Mouse (Mus musculus) layer of hippocampus, adult 9-10 months (tissue): ENCODE data around the gene Ubxn11.

Experiments used
- DNase-seq: peaks from one replicate; pipeline ENCODE4 v3.0.0; 2022; ENCODE audit warnings: low spot score

The Ubxn11 gene

DNA sequence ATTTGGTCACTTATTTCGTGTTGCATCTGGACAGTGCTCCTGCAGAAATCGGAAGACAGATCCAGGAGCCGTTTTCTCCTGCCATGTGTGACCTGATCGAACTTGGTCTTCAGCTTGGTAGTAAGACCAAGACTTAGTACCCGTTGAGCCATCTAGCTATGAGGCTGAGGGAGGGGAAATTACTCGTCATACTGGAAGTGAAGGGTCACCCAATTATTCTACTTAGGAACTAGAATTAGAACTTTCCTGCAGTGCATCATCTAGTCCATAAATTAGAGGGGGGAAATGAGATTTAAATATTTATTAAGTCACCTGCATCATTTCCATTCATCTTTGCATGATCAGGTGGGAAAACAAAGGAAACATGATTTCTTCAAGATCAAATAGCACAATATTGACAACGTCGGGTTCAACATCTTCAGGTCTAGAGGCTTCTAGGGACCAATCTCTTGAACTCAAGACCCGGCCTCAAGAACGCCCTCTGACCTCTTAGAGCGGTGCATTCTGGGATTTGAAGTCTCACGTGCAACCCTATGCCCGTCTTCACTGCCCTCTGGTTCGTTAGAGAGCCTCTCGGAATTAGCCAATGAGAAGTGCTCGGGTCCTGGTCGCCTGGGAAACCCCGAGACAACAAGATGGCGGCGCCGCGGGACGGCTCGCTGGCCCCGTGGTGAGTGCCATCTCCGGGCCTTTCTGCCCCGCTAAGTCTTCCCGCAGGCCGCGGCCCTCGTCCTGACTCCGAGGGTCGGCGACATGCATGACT, at the start of gene Ubxn11:
Gene Ubxn11 (plus strand): TSS at position 592 of the 763 bp plus-strand sequence.
- peak; percentile 79 for DNase-seq

DNA sequence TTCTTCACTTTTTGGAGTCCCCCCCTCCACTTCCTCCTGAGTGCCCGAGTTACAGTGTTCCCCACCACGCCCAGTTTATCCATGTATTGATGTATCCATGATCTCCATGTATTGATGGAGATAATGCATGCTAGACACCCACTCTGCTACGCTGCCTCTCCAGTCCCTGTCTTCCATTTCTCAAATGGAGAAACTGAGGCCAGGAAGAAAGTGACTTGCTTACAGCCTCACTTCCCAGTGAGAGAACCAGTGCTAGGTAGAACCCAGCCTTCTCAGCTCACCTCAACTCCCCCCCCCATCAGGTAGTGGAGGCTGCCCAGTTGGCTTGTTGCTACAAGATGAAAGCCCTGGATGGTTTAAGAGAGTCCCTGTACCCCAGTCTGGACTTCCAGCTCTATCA, 48.8 kb upstream of the Ubxn11 start, which contains the start of gene Zfp683:
Gene Zfp683 (plus strand): TSS at position 301 of the 400 bp plus-strand sequence.
- DNase-seq, result no peak

DNA sequence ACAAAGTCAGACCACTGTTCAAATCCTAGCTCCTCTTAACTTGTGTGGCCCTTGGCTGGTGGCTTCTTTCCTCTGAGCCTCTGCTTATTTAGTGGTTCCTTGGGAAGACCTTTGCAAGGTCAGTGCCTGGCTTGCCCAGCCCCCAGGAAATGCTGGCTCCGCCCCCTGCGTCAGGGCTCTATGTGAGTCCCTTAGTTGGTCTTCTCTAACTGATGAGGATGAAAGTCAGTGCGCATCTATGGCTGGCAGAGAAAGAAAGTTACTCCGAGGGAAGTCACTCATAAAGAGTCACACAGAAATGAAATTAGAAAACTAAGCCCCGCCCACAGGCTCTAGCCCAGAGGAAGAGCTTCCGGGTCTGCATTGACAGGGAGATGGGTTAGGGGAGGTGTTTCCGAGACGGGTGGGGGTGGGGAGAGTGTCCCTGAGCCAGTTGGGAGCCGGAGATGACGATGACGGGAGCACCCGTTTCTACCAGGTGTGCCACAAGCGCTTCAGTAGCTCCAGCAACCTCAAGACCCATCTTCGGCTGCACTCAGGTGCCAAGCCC, 44.1 kb upstream of the Ubxn11 start:
- no peak for DNase-seq

DNA sequence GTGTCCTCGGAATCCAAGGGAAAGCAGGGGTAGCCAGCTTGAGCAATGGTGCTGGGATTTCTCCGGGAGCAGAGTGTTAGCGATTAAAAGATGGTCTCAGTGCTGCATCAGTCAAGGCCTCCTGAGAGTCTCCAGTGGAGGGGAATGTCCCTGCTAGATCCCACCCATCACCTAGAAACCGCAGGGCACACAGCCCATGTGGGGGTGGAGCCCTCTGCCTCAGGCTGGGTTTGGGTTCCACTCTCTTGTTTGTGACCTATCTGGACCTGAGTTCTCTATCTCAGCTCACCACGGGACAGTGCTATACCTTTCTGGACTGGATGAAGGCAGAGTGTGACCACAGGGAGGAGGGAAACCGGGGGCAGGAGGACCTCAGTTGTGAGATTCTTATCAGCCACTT, 43.5 kb upstream of the Ubxn11 start:
- no peak for DNase-seq

DNA sequence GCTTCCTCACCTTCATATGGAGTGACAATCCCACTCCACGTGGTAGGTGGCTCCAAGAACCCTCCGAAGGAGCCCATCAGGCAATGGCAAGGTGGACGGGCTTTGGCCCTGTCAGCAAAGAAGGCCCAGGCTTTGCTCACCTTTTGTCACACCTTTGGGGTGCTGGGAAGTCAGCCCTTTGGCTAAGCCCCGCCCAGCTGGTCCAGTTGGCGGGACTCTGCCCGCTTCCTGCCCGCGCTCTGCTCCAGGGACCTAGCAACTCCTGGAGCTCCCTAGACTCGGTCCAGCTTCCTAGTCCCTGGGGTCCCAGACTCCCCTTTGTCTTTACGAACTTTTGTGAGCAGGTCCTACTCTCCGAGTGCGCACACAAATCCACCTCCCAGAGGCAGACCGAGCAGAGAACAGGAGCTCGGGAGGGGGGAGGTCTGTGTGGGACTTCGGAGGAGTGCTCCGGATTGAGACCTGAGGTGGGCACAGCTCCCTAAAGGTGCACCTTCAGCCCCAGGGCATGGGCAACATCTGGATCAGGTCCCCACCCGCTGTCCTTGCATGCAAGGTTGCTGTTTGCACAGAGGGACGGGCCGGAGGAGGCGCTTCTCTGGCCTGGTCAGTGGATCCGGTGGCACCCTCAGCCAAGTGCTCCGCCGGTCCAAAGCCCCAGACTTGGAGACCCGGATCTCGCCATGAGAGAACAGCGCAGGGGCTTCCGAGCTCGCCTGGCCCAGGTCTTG, 42.1 kb upstream of the Ubxn11 start, which contains the start of gene Crybg2:
Gene Crybg2 (plus strand): TSS at position 681 of the 731 bp plus-strand sequence.
- no peak for DNase-seq

DNA sequence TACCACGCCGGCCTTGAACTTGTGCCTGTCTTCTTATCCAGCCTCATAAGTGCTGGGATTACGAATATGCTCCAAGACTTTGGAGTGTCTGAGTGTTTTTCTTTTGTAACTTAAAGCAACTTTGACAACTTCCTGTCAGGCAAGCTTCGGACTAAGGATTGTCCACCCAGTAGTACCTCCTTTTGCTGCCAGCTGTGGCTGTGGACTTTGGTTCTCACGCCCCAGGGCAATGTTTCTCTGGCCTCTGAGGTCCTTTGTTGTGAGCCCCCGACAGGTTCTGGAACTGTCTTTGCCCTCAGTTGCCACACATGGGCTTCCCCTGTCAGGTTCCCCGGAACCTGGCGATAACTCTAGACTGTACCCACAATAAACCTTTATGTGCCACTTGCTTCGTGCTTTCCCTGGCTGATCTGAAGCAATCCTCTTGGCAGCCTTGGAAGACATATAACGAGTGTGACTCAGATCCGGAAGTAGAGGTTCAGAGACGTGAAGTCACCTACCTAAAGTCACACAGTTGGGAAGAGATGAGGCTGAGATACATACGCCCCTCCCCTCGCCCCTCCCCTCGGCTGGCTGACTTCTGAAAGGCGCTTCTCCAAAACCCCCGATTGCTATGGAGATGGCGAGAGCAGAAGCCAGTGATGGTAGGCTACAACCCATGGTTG, 41.1 kb upstream of the Ubxn11 start:
- no peak for DNase-seq

DNA sequence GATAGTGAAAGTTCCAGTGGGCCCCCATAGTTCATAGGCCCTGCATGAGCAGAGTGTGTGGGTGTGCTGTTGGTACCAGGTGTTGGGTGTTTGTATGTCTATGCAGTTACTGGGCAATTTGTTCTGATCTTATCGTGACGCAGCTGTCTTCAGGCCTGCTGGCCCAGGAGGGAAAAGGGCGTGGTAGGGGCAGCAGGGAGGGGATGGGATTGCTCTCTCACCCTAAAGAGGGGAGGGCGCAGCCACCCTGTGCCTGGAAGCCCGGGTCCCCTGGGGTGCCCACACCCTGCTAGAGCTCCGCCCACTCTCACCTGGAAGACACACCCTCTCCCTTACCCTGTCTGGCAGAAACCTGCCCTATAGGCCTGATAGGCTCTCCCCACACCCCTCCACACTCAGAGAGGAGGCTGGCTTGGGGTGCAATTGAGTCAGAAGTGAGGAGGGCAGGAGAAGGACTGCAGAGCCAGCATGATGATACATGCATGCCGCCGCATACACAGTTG, 40.4 kb upstream of the Ubxn11 start:
- DNase-seq, result no peak

DNA sequence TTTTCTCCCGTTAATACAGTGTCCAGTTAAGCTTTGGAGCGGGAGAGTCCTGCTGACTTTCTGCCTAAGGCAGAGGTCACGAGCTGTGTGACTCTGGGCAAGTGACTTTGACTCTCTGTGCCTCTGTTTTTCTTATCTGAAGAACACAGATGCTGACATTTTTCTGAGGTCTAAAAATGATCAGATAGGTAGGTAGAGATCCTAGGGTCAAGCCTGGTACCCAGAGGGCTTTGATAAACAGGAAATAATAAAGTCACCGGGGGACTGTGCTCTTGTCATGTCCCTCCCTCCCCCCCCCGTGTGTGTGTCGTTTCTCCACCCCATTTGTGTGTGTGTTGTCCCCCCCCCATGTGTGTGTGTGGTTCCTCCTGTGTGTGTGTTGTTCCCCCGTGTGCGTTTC, 39.8 kb upstream of the Ubxn11 start:
- no peak for DNase-seq

DNA sequence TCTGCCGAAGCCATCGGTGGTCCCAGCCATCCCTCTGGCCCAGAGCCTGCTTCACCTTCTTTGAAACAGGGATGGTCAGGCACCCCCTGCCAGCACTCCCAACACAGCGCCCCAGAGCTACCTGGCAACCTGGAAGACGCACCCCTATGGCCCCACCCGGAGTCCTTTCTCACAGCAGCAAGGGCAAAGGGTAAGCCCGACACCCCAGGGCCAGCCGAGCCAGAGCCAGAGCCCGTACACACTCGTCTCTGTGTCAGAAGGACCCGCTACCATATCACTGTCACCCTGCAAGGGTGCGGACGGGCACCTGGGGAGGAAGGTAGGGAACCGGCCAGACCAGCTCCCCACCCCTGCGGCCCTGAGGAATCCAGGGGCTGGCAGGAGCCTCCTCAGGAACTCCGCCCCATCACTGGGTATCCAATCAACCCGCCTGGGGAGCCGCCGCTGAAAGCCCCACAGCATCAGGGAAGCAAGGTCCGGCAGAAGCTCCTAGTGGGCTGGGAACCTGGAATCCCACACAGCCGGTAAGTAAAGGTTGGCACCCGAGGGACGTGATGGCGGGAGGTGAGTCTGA, 36.9 kb upstream of the Ubxn11 start:
- no peak for DNase-seq

DNA sequence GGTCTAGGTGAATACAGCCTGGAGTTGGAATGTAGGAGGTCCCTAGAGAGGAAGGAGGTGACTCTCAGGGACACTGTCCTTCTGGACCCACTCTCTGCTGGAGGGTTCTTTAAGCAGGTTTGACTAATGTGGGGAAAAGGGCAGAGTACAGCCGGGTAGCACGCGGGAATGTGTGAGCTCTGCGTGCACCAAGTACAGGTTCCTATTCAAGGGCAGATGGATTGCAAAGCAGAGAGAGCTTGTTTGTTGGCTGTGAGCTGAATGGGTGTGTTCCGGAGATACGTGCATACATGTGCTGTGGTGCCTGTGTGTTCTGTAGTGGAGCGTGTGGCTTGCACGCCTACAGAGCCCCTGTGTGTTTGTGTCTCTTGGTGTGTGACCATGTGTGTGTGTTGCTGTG, 35.0 kb upstream of the Ubxn11 start:
- no peak for DNase-seq

DNA sequence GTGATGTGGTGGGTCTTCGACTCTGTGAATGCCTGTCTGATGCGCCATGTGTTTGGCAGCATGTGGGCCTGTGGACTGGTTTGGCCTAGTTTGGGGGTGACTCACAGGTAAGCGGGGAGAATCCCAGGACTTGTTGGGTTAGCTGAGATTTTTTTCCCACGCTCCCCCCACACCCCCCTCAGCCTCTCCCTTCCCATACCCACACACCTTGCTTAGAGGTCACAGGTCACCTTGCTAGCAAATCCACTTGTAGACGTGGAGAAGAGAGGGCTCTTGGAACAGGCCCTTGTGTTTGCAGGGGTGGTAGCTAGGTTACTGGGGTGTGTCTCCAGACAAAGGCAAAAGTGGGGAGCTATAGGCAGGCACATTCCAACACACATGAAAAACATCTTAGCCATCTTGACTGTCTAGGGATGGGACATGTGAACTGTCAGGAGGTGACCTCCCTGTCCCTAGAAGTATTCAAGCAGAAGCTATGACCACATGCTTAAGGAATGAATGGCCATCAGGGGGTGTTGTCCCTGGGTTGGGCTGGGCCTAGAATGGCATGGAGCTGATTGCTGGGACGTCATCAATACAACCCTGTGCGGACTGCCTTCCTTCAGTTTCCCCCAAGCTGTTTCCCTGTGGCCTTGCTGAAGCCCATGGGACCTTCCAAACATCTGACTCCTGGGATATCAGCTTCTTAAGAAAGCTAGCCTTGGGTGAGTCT, 34.4 kb upstream of the Ubxn11 start:
- no peak for DNase-seq

DNA sequence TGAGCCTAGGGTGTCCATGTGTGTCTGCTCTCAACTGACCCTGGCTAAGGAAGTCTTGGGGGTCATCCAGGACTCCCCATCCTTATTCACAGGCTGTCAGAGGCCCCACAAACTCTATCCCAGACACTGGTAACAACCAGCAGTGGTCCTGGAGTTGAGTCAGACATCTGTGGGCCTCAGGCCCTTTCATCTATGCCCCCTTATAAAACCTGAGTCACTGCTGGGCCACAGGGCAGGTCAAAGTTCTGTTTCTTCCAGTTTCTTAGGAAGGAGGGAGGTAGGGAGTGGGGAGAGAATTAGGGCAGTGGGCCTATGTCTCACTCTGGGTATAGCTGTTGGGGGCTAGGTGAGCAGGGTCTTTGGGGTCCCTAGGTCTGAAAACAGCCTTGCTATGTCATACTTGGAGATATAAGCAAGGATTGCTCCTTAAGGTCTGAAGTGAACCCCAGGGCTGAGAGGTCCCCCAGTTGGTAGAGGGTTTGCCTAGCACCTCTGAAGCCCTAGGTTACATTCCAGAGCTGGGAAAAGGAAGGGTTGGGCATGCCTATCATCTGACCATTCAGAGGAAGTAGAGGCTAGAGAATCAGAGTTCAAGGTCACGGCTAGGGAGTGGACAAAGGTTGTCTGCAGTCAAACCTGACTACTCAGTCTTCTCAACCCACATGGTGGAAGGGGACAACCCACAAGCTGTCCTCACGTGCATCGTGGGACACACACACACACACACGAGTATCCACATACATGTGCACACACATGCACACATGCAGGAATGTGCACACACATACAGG, 33.4 kb upstream of the Ubxn11 start:
- no peak for DNase-seq

DNA sequence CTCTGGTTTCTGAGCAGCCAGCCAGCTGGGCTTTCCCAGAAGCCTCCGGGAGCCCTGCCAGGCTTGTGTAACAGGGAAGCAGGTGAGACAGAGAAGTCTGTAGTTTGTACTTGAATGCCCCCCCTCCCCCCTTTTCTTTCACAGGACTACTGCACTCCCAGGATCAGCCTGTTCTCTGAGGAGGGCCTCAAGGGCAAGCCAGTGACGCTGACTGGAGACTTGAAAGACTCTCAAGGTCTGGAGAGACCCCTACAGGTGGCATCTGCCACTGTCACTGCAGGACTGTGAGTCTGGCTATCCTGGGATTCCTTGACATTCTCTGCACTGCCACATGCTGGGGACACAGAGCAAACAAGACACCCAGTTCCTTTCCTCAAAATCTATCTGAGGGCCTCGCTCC, 23.7 kb upstream of the Ubxn11 start:
- no peak for DNase-seq

DNA sequence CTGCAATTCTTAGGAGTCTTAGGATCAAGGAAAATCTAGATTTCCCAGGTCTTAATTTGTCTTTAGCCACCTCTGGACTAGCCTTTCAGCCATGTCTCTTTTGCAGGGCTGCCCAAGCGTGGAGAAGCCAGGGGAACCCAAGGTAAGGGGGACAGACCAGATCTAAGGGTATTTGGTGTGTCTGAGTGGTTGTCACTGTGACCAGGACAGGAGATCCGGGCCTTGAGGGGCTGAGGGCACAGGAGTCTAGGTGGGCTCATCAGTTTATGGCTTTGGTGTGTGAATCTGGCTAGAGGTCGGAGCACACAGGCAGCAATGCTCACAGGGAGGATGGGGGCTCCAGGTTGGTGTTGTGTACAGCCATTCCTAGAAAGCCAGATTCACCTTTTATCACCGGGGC, 21.7 kb upstream of the Ubxn11 start:
- DNase-seq, result no peak

DNA sequence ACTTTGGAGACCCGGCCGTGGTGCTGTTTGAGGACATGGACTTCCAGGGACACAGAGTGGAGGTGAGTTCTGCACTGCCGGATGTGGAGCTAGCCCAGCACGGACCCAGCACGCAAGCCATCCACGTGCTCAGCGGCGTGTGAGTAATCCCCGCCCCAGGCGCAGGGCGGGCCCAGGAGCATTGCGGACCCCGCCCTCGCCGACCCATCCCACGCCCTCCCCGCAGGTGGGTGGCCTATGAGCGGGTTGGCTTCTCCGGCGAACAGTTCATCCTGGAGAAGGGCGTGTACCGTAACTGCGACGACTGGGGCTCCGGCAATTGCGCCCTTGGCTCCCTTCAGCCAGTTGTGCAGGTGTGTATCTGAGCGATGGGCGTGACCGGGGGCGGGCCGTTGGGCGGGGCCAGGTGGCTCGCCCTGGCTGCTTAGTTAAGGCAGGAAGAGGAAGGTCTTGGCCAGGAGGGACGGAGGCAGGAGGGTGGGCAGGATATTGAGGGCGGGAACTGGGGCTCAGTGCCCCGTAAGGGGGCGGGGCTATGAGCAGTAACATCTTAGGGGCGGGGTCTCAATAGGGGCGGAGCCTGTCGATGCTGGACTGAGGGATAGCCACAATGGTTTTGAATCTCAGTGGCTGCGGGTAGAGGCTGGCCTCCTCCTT, 20.5 kb upstream of the Ubxn11 start:
- DNase-seq, result no peak

DNA sequence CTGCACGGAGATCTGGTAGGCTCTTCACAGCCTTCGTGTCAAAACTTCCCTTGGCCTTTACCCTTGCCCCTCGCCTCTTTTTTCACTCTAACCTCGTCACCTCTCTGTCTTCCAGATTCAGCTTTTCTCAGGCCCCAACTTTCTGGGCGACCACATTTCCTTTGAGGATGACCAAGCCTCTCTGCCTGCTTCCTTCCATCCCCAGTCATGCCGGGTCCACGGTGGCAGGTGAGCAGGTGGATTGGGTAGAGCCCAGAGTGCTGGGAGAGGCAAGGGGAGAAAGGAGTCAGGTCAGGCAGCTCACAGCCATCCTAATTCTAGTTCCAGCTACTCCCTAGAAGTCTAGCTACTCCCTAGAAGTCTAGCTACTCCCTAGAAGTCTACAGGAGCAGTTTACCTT, 19.9 kb upstream of the Ubxn11 start:
- no peak for DNase-seq

DNA sequence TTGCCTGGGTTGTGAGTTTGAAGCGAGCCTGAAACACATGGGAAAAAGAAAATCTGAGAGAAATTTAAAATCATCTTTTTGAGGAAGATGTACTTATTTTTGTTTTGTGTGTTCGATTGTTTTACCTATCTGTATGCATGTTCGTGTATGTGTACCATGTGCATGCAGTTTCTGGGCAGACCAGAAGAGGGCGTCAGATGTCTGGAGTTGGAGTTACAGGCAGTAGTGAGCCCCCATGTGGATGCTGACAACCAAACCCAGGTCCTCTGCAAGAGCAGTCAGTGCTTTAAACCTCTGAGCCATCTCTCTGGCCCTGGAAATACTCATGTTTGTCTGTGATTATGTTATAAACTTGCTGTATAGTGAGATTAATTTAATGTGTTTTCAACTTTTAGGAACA, 17.4 kb upstream of the Ubxn11 start:
- DNase-seq, result no peak

DNA sequence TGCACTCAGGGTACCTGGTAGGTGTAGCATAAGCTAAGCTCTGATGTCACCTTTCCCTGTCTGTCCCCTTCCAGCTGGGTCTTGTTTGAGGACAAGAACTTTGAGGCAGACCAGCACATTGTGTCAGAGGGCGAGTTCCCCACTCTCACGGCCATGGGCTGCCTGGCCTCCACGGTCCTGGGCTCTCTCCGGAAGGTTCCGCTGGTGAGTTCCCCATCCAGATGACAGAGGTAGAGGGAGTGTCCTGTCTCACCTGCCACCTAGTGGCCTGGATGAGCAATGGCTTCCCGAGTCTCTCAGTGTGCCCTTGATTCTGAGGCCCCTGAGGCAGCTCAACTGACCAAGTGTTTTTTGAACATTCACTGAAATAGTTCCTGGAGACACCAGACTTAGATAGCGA, 15.0 kb upstream of the Ubxn11 start:
- no peak for DNase-seq

DNA sequence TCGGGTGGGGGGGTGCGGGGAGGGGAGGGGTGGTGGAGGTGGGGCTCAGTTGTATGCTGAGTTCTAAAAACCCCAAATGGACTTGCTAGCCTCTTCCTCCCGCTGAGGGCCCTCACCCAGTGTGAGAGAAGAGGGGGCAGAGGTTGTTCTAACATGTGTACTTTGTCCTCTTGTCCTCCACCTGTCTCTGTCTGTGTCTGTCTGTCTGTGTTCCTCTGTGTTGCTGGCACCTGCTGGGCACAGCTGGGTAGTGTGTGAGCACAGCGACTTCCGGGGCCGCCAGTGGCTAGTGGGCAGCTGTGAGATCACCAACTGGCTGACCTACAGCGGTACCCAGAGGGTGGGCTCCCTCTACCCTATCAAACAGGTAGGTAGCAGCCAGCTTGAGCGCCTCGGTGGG, 13.3 kb upstream of the Ubxn11 start:
- DNase-seq, result no peak
